Mouse (Mus musculus) thymus, adult 2 months (tissue): ENCODE data around the gene 0610040J01Rik. TPM values are rescaled to one million over a fixed set of nuclear protein-coding genes. Genes with fewer than 3 reads are reported as not detected.

Source experiments
- DNase-seq: peaks from one replicate; pipeline ENCODE4 v3.0.0; 2021
- H3K27ac ChIP-seq: fragments of 200-500 bp; 2 replicates; pipeline ENCODE4 v1.5.1; 2012; ENCODE audit warnings: low read length, control low read depth; ENCODE audit not compliant: control insufficient read depth, insufficient read depth
- H3K27me3 ChIP-seq: fragments of 200-500 bp; 2 replicates; pipeline ENCODE4 v1.6.1; 2012; ENCODE audit warnings: mild to moderate bottlenecking, low read length, moderate library complexity, mixed read lengths; ENCODE audit not compliant: control insufficient read depth, insufficient read depth
- H3K36me3 ChIP-seq: fragments of 200-500 bp; 2 replicates; pipeline ENCODE4 v1.6.1; 2012; ENCODE audit warnings: mild to moderate bottlenecking, low read length, moderate library complexity; ENCODE audit not compliant: control insufficient read depth, insufficient read depth
- H3K4me1 ChIP-seq: fragments of 200-500 bp; replicated peaks from 2 replicates; pipeline ENCODE4 v1.6.1; 2012; ENCODE audit warnings: low read length; ENCODE audit not compliant: control insufficient read depth, insufficient read depth
- H3K4me3 ChIP-seq: fragments of 200-500 bp; 2 replicates; pipeline ENCODE4 v1.5.1; 2012; ENCODE audit warnings: mild to moderate bottlenecking, low read length, control low read depth, moderate library complexity; ENCODE audit not compliant: control insufficient read depth, insufficient read depth
- CTCF ChIP-seq: fragments of 200-500 bp; IDR thresholded peaks from 2 replicates; pipeline ENCODE4 v1.5.1; 2012; ENCODE audit warnings: mild to moderate bottlenecking, control low read depth, low read length, moderate library complexity, borderline replicate concordance; ENCODE audit not compliant: control insufficient read depth, poor library complexity, insufficient read depth; ENCODE audit errors: extremely low read depth
- POLR2A ChIP-seq: fragments of 200-500 bp; IDR thresholded peaks from 2 replicates; pipeline ENCODE4 v1.6.1; 2012; ENCODE audit warnings: mild to moderate bottlenecking, low read length, control low read depth, moderate library complexity; ENCODE audit not compliant: control insufficient read depth, poor library complexity, insufficient read depth; ENCODE audit errors: extremely low read depth
- WGBS: fragments of 180-500 bp; shearing (Covaris S2); methylation state at CpG from one replicate; pipeline ENCODE4 v1.1.7; 2018; 5-methylcytosine and 5-hydroxymethylcytosine counted together
- polyA plus RNA-seq: library from polyadenylated mRNA; depleted of rRNA; stranded (reverse); fragments of >200 nt; gene quantifications from 2 replicates; pipeline ENCODE4 v1.2.3, GENCODE M21; 2012

The 0610040J01Rik gene
- polyA plus RNA-seq, 1 experiment: 1.8 TPM

GRCm38 (mm10) chr5:63847080-63847479 lies 34.9 kb downstream of the 0610040J01Rik start:
- DNase-seq: no peak
- Histone ChIP-seq H3K4me3 (no peak overlapping the region), H3K4me1 (no peaks in the 10 kb centered on the region), H3K27ac (no peak overlapping the region), H3K36me3 (no peaks in the 10 kb centered on the region), H3K27me3 (no peaks in the 10 kb centered on the region)
- WGBS: 98% methylated on average over 8 of the region's 8 CpGs
- TF ChIP-seq POLR2A: no peak
- TF ChIP-seq CTCF: no peak

- DNase-seq: no peak
- 95% methylated on average over 13 of the region's 13 CpGs for WGBS
- TF ChIP-seq POLR2A (no peak), CTCF (no peak)
- H3K4me1 ChIP-seq: no peaks in the 10 kb centered on the region
- no peaks in the 10 kb centered on the region for H3K27me3 ChIP-seq
- no peak overlapping the region for H3K4me3 ChIP-seq
- H3K36me3 ChIP-seq: no peaks in the 10 kb centered on the region
- H3K27ac ChIP-seq: no peak overlapping the region
These were observed 35.5 kb downstream of the 0610040J01Rik start for GRCm38 (mm10) chr5:63847541-63848226.

- Histone ChIP-seq H3K4me3 (no peak overlapping the region), H3K27ac (no peak overlapping the region), H3K36me3 (no peaks in the 10 kb centered on the region), H3K27me3 (no peaks in the 10 kb centered on the region), H3K4me1 (no peaks in the 10 kb centered on the region)
- no peak for TF ChIP-seq POLR2A
- TF ChIP-seq CTCF: no peak
- WGBS: 53% methylated on average over 8 of the region's 8 CpGs
- no peak for DNase-seq
These were observed 46.7 kb downstream of the 0610040J01Rik start for GRCm38 (mm10) chr5:63858901-63859300.

- no peak for DNase-seq
- Histone ChIP-seq H3K27ac (no peak overlapping the region), H3K4me1 (no peaks in the 10 kb centered on the region), H3K36me3 (no peaks in the 10 kb centered on the region), H3K4me3 (no peak overlapping the region), H3K27me3 (no peaks in the 10 kb centered on the region)
- TF ChIP-seq POLR2A: no peak
- no peak for TF ChIP-seq CTCF
- 90% methylated on average over 3 of the region's 3 CpGs for WGBS
These were observed 55.3 kb downstream of the 0610040J01Rik start for GRCm38 (mm10) chr5:63867421-63867820.

GRCm38 (mm10) chr5:63872176-63872932 lies 60.2 kb downstream of the 0610040J01Rik start:
- no peaks in the 10 kb centered on the region for H3K4me1 ChIP-seq
- H3K4me3 ChIP-seq: no peak overlapping the region
- no peak overlapping the region for H3K27ac ChIP-seq
- DNase-seq: no peak
- H3K27me3 ChIP-seq: no peaks in the 10 kb centered on the region
- WGBS: 90% methylated on average over 17 of the region's 17 CpGs
- no peaks in the 10 kb centered on the region for H3K36me3 ChIP-seq
- TF ChIP-seq CTCF (no peak), POLR2A (no peak)

GRCm38 (mm10) chr5:63874880-63875279 lies 62.7 kb downstream of the 0610040J01Rik start:
- 87% methylated on average over 16 of the region's 16 CpGs for WGBS

GRCm38 (mm10) chr5:63876081-63876480 lies 63.9 kb downstream of the 0610040J01Rik start:
- Histone ChIP-seq H3K4me3 (no peak overlapping the region), H3K27me3 (no peaks in the 10 kb centered on the region), H3K4me1 (no peaks in the 10 kb centered on the region), H3K27ac (no peak overlapping the region), H3K36me3 (no peaks in the 10 kb centered on the region)
- DNase-seq: no peak
- WGBS: 97% methylated on average over 4 of the region's 4 CpGs
- no peak for TF ChIP-seq CTCF
- TF ChIP-seq POLR2A: no peak

More at GRCm38 (mm10) chr5:63874880-63875279, 62.7 kb downstream of the 0610040J01Rik start:
- no peak for TF ChIP-seq POLR2A
- TF ChIP-seq CTCF: no peak
- Histone ChIP-seq H3K27me3 (no peaks in the 10 kb centered on the region), H3K4me1 (no peaks in the 10 kb centered on the region), H3K36me3 (no peaks in the 10 kb centered on the region), H3K4me3 (no peak overlapping the region), H3K27ac (no peak overlapping the region)
- DNase-seq: no peak
